Mouse (Mus musculus) bone marrow, adult 2 months (tissue): ENCODE results near the gene Lmnb2. TPM values are rescaled to one million over a fixed set of nuclear protein-coding genes. Genes with fewer than 3 reads are reported as not detected.

Source experiments
- H3K27ac ChIP-seq: fragments of 200-500 bp; 2 replicates; pipeline ENCODE4 v1.5.1; 2012; ENCODE audit warnings: low read depth, mild to moderate bottlenecking, control low read depth, inconsistent platforms, low read length; ENCODE audit not compliant: control insufficient read depth, poor library complexity, insufficient read depth
- H3K4me1 ChIP-seq: fragments of 200-500 bp; 2 replicates; pipeline ENCODE4 v1.6.1; 2011; ENCODE audit warnings: low read length; ENCODE audit not compliant: control insufficient read depth, insufficient read depth
- H3K4me3 ChIP-seq: fragments of 200-500 bp; replicated peaks from 2 replicates; pipeline ENCODE3; 2011; ENCODE audit warnings: mild to moderate bottlenecking, low read depth, low read length, control low read depth; ENCODE audit not compliant: control insufficient read depth
- CTCF ChIP-seq: fragments of 200-500 bp; IDR thresholded peaks from 2 replicates; pipeline ENCODE4 v1.5.1; 2011; ENCODE audit warnings: low read length, control low read depth; ENCODE audit not compliant: control insufficient read depth, insufficient read depth
- POLR2A ChIP-seq: fragments of 200-500 bp; IDR thresholded peaks from 2 replicates; pipeline ENCODE4 v1.6.1; 2011; ENCODE audit warnings: low read depth, mild to moderate bottlenecking, control low read depth, low read length, borderline replicate concordance; ENCODE audit not compliant: control insufficient read depth
- WGBS: fragments of 180-500 bp; shearing (Covaris S2); methylation state at CpG from one replicate; pipeline ENCODE4 v1.1.7; 2018; 5-methylcytosine and 5-hydroxymethylcytosine counted together
- polyA plus RNA-seq: library from polyadenylated mRNA; stranded (reverse); fragments of >200 nt; gene quantifications from 2 replicates; pipeline ENCODE4 v1.2.4, GENCODE M21; 2011; ENCODE audit warnings: low replicate concordance; ENCODE audit not compliant: missing spikeins, insufficient read depth, insufficient read length

Lmnb2 gene
- polyA plus RNA-seq, 1 experiment = 29.8 TPM

DNA sequence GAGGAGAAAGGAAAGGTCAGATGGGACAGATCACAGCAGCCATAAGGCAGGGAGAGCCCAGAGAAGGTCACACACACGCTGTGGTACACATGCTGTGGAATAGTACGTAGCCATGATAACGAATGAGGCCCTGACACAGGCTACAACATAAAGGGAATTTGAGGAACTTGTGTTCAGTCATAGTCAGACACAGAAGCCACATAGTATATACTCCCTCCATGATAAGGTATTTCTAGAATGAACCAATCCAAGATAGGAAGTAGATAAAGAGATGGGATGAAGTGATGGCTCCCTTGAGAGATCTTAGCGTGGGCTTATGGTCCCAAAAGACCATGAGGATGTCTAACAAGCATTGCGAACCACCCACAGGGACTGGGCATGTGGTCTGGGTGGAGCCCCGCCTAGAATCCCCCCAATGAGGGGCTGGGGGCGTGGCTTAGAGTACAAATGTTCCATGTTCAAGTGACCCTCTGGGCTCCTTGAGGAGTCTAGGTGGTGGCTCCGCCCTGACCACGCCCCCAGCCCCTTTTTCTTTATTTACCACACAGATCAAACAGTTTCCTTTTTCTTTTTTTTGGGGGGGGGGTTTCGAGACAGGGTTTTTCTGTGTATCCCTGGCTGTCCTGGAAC is 33.8 kb upstream of the Lmnb2 start:
- WGBS = 64% methylated on average over 10 of the region's 10 CpGs
- Histone ChIP-seq H3K27ac (no peak overlapping the region), H3K4me1 (no peaks in the 10 kb centered on the region), H3K4me3 (no peak overlapping the region)
- TF ChIP-seq POLR2A = no peak
- no peak for TF ChIP-seq CTCF

DNA sequence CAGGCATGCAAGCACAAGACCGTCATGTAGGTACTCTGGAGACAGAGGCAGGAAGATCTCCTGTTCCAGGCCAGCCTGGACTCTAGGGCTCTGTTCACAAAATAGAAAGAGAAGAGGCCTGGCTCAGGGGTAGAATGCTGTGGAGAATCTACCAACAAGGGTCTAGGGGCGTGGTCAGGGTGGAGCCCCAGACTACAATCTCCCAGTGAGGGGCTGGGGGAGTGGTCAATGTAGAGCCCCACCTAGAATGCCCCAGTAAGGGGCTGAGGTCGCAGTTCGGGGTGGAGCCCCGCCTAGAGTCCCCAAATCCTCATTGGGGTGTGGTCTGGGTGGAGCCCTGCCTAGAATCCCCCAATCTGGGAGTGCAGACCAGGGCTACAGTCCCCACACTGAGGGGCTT is 32.3 kb upstream of the Lmnb2 start:
- H3K4me3 ChIP-seq = no peak overlapping the region
- no peaks in the 10 kb centered on the region for H3K4me1 ChIP-seq
- H3K27ac ChIP-seq = no peak overlapping the region
- WGBS = 65% methylated on average over 5 of the region's 5 CpGs
- TF ChIP-seq POLR2A (no peak), CTCF (no peak)

DNA sequence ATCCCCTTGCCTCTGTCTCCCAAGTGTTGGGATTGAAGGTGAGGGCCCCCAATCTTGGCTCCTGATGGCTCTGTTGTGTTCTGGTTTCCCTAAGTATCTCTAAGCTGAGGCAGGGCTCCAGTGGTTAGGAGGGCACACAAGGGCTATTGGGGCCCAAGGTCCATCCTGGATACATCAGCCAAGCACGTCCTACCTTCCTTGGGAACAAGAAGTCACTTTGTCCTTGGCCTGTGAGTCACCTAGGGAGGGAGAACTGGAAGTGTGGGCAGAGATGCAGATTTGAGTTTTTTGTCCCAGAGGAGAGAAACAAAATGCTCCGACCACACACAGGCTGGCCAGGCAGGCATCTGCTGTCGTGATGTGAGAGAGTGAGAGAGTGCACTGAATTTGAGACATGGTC is 31.0 kb upstream of the Lmnb2 start:
- 70% methylated on average over 3 of the region's 3 CpGs for WGBS
- no peak overlapping the region for H3K27ac ChIP-seq
- no peak overlapping the region for H3K4me3 ChIP-seq
- TF ChIP-seq POLR2A = no peak
- TF ChIP-seq CTCF = no peak
- peaks cover 2% of the 10 kb centered on the region; the same call in 1 of the 2 replicates for H3K4me1 ChIP-seq

DNA sequence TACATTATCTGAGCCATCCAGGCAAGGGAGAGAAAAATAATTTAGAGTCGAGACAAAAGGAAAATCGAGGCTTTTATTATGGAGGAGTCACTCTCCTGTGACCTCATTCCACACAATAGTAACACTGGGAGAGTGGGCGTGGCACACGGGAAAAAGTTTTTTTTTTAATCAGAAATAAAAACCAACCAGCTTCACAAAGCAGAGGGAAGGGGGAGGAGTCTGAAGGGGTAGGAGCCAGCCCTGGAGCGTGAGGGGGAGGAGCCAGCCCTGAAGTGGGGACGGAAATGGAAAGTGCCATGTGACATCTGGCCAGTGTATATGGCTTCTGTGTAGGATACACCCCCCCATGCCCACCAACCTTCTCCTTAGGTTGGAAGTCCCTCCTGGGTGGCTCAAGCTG is 30.5 kb upstream of the Lmnb2 start:
- WGBS = 17% methylated on average over 6 of the region's 6 CpGs
- H3K27ac ChIP-seq = no peak overlapping the region

DNA sequence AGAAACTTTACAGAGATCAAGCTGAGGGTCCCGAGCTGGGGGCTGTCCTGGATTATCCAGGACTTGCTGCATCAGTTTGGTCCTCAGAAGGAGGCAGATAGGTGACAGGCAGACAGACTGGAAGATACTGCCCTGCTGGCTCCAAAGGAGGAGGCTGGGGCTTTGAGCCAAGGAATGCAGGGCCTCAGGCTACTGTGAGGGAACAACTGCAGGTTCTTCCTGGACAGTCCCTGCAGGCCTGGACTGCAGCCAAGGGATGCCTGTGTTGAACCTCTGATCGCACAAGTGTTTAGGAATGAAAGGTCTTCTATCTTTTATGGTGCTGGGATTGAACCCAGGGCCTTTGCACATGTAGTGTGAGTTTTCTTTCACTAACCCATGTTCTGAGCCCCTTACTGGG is 29.8 kb upstream of the Lmnb2 start:
- Histone ChIP-seq H3K27ac (no peak overlapping the region), H3K4me3 (no peak overlapping the region), H3K4me1 (peaks cover 3% of the 10 kb centered on the region; the same call in 1 of the 2 replicates)
- WGBS = 58% methylated on average over 2 of the region's 2 CpGs
- TF ChIP-seq POLR2A (no peak), CTCF (no peak)

More for the DNA sequence above, 30.5 kb upstream of the Lmnb2 start:
- TF ChIP-seq POLR2A (no peak), CTCF (no peak)
- Histone ChIP-seq H3K4me3 (no peak overlapping the region), H3K4me1 (peaks cover 2% of the 10 kb centered on the region; the same call in 1 of the 2 replicates)

DNA sequence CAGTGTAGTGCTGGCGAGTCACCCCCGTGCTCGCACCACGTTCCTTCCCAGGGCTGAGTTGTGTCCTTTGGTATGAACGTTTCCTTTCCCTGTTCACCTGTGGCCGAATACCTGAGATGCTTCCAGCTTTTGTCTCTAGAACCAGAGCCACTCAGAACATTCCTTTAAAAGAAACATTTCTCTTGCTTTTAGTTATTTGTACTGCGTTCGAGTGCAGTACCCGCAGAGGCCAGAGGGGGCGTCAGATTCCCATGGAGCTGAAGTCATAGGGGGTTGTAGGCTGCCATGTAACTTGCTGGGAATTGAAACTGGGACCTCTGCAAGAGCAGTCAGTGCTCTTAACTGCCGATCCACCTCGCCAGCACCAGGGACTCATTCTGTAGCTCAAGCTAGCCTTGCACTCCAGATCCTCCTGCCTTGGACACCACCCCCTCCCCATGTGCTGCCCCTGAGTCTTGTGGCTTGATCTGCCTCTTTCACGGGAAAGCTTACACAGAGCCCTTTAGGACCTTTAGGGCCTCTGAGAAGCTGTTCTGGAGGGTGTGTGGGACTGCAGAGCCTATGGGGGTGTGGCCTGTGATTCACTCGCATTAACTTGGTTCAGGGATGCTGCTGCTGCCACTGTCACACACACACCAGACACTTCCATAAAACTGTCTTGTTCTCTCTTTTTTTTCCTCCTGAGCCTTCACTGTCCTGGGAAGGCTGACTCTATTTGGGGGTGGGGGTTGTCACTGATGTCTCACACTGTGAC is 28.8 kb upstream of the Lmnb2 start:
- TF ChIP-seq POLR2A (no peak), CTCF (peak; percentile 24; the same call in 1 of the 2 replicates)
- 72% methylated on average over 14 of the region's 14 CpGs for WGBS
- Histone ChIP-seq H3K4me3 (no peak overlapping the region), H3K27ac (no peak overlapping the region), H3K4me1 (peaks cover 4% of the 10 kb centered on the region; the same call in 1 of the 2 replicates)

DNA sequence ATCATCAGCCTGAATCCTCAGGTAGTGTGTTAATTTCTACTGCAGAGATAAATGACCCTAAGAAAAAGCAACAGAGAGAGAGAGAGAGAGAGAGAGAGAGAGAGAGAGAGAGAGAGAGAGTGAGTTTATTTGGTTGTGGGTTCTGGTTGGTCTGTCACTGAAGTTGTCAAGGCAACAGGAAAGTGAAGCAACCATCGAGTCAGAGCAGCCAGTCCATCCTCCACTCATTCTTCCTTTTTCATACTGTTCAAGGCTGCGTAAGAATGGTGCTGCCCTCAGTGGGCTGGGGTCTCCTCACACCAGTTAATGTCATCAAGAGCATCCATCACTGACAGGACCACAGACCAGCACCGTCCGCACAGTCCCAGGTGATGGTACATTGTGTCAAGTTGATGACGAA is 26.2 kb upstream of the Lmnb2 start:
- peaks cover 9% of the 10 kb centered on the region for H3K4me1 ChIP-seq
- no peak overlapping the region; the same call in 1 of the 2 replicates for H3K27ac ChIP-seq
- no peak for TF ChIP-seq POLR2A
- TF ChIP-seq CTCF = no peak
- no peak overlapping the region for H3K4me3 ChIP-seq
- 59% methylated on average over 5 of the region's 5 CpGs for WGBS

DNA sequence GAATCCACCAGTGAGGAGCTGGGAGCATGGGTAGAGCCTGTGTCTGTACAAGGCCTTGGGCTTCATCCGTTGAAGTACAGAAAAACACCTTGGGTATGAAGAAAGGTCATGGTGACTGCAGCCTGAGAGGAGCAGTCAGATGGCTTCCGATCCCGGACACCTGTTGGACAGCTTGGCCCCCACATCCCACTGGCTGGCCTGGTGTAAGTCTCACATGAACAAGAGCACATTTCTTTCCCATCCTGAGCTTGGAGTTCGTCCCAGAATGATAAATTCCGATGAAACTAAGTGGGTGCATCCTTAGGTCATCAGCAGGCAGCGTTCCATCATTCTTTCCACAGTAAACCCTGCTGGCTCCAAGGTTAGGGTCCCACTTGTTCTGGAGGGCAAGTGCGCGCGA is 25.7 kb upstream of the Lmnb2 start:
- Histone ChIP-seq H3K27ac (peak overlapping the region; percentile 90), H3K4me3 (no peak overlapping the region), H3K4me1 (peaks cover 9% of the 10 kb centered on the region)
- TF ChIP-seq CTCF (no peak), POLR2A (no peak)
- 79% methylated on average over 9 of the region's 9 CpGs for WGBS
